Mouse (Mus musculus): ENCODE measurements around the gene Tenm3. TPM values are rescaled to one million over a fixed set of nuclear protein-coding genes. Genes with fewer than 3 reads are reported as not detected.

Gene Tenm3
- polyA plus RNA-seq, 1 experiment from 2014 or later: 49.8 TPM

GRCm38 (mm10) chr8:48844370-48844905 is 687 bp upstream of the Tenm3 start:
- peak; percentile 40 for DNase-seq (ENCODE audit: low spot score)
- Histone ChIP-seq H3K4me2 (replicated peaks; ENCODE audit: low read depth, low read length) (peak overlapping the region; percentile 92), H3K36me3 (ENCODE audit: control insufficient read depth, insufficient read depth, low read length) (no peaks in the 10 kb centered on the region), H3K4me1 (replicated peaks; ENCODE audit: control insufficient read depth, insufficient read depth, low read length) (peaks cover 3% of the 10 kb centered on the region), H3K9ac (ENCODE audit: low read depth, low read length) (peak overlapping the region; percentile 85; the same call in 1 of the 2 replicates), H3K27me3 (ENCODE audit: control insufficient read depth, insufficient read depth, low read length) (peaks cover 13% of the 10 kb centered on the region), H3K27ac (ENCODE audit: low read depth, low read length) (no peak overlapping the region), H3K4me3 (ENCODE audit: low read depth, low read length) (peak overlapping the region; percentile 78), H3K9me3 (ENCODE audit: control insufficient read depth, low read length) (no peaks in the 10 kb centered on the region)
- peak; percentile 8 for ATAC-seq (ENCODE audit: low FRiP score)
- WGBS: under 1% methylated on average over 14 of the region's 14 CpGs

- Histone ChIP-seq H3K4me2 (replicated peaks; ENCODE audit: low read depth, low read length) (peak overlapping the region; percentile 92), H3K9me3 (ENCODE audit: control insufficient read depth, low read length) (no peaks in the 10 kb centered on the region), H3K27me3 (ENCODE audit: control insufficient read depth, insufficient read depth, low read length) (peaks cover 13% of the 10 kb centered on the region), H3K27ac (ENCODE audit: low read depth, low read length) (peak overlapping the region; percentile 52), H3K9ac (ENCODE audit: low read depth, low read length) (peak overlapping the region; percentile 85), H3K36me3 (ENCODE audit: control insufficient read depth, insufficient read depth, low read length) (no peaks in the 10 kb centered on the region), H3K4me1 (replicated peaks; ENCODE audit: control insufficient read depth, insufficient read depth, low read length) (peaks cover 3% of the 10 kb centered on the region), H3K4me3 (ENCODE audit: low read depth, low read length) (peak overlapping the region; percentile 78)
- ATAC-seq (ENCODE audit: low FRiP score) (peak; percentile 83), DNase-seq (ENCODE audit: low spot score) (peak; percentile 81)
- WGBS: under 1% methylated on average over 36 of the region's 93 CpGs
Measured at GRCm38 (mm10) chr8:48842991-48843930, 490 bp downstream of the Tenm3 start.

- Histone ChIP-seq H3K4me3 (ENCODE audit: low read depth, low read length) (peak overlapping the region; percentile 78), H3K9me3 (ENCODE audit: control insufficient read depth, low read length) (no peaks in the 10 kb centered on the region), H3K4me1 (replicated peaks; ENCODE audit: control insufficient read depth, insufficient read depth, low read length) (peaks cover 3% of the 10 kb centered on the region), H3K27ac (ENCODE audit: low read depth, low read length) (peak overlapping the region; percentile 52), H3K36me3 (ENCODE audit: control insufficient read depth, insufficient read depth, low read length) (no peaks in the 10 kb centered on the region), H3K4me2 (replicated peaks; ENCODE audit: low read depth, low read length) (peak overlapping the region; percentile 92), H3K9ac (ENCODE audit: low read depth, low read length) (peak overlapping the region; percentile 85), H3K27me3 (ENCODE audit: control insufficient read depth, insufficient read depth, low read length) (peaks cover 13% of the 10 kb centered on the region)
- DNase-seq (ENCODE audit: low spot score) (no peak), ATAC-seq (ENCODE audit: low FRiP score) (no peak; the same call in 1 of the 2 replicates)
- 0% methylated on average over 11 of the region's 11 CpGs for WGBS
Measured at GRCm38 (mm10) chr8:48842516-48842990, 1.2 kb downstream of the Tenm3 start.

- Histone ChIP-seq H3K9me3 (ENCODE audit: control insufficient read depth, low read length) (no peaks in the 10 kb centered on the region), H3K4me1 (replicated peaks; ENCODE audit: control insufficient read depth, insufficient read depth, low read length) (peaks cover 3% of the 10 kb centered on the region), H3K9ac (ENCODE audit: low read depth, low read length) (peak overlapping the region; percentile 85; the same call in 1 of the 2 replicates), H3K36me3 (ENCODE audit: control insufficient read depth, insufficient read depth, low read length) (no peaks in the 10 kb centered on the region), H3K4me3 (ENCODE audit: low read depth, low read length) (peak overlapping the region; percentile 78), H3K27me3 (ENCODE audit: control insufficient read depth, insufficient read depth, low read length) (peaks cover 10% of the 10 kb centered on the region), H3K27ac (ENCODE audit: low read depth, low read length) (no peak overlapping the region), H3K4me2 (replicated peaks; ENCODE audit: low read depth, low read length) (peak overlapping the region; percentile 92)
- ATAC-seq (ENCODE audit: low FRiP score) (no peak), DNase-seq (ENCODE audit: low spot score) (no peak)
- WGBS: 16% methylated on average over 4 of the region's 4 CpGs
Measured at GRCm38 (mm10) chr8:48842035-48842434, 1.7 kb downstream of the Tenm3 start.

GRCm38 (mm10) chr8:48835745-48836144 is 8.0 kb downstream of the Tenm3 start:
- no peak overlapping the region for H3K4me3 ChIP-seq (ENCODE audit: low read depth, low read length)
- 58% methylated on average over 2 of the region's 2 CpGs for WGBS
- no peak for DNase-seq (ENCODE audit: low spot score)
- H3K27ac ChIP-seq (ENCODE audit: low read depth, low read length): no peak overlapping the region
- H3K36me3 ChIP-seq (ENCODE audit: control insufficient read depth, insufficient read depth, low read length): no peaks in the 10 kb centered on the region
- H3K27me3 ChIP-seq (ENCODE audit: control insufficient read depth, insufficient read depth, low read length): no peaks in the 10 kb centered on the region
- no peak for ATAC-seq (ENCODE audit: low FRiP score)
- H3K4me2 ChIP-seq (replicated peaks; ENCODE audit: low read depth, low read length): no peak overlapping the region
- H3K4me1 ChIP-seq (replicated peaks; ENCODE audit: control insufficient read depth, insufficient read depth, low read length): no peaks in the 10 kb centered on the region
- no peak overlapping the region for H3K9ac ChIP-seq (ENCODE audit: low read depth, low read length)
- H3K9me3 ChIP-seq (ENCODE audit: control insufficient read depth, low read length): no peaks in the 10 kb centered on the region

- Histone ChIP-seq H3K4me1 (replicated peaks; ENCODE audit: control insufficient read depth, insufficient read depth, low read length) (no peaks in the 10 kb centered on the region), H3K4me2 (replicated peaks; ENCODE audit: low read depth, low read length) (no peak overlapping the region), H3K27me3 (ENCODE audit: control insufficient read depth, insufficient read depth, low read length) (no peaks in the 10 kb centered on the region), H3K9ac (ENCODE audit: low read depth, low read length) (no peak overlapping the region), H3K4me3 (ENCODE audit: low read depth, low read length) (no peak overlapping the region), H3K36me3 (ENCODE audit: control insufficient read depth, insufficient read depth, low read length) (no peaks in the 10 kb centered on the region), H3K9me3 (ENCODE audit: control insufficient read depth, low read length) (no peaks in the 10 kb centered on the region), H3K27ac (ENCODE audit: low read depth, low read length) (no peak overlapping the region)
- 66% methylated on average over 9 of the region's 9 CpGs for WGBS
- DNase-seq (ENCODE audit: low spot score): no peak
- ATAC-seq (ENCODE audit: low FRiP score): no peak
Measured at GRCm38 (mm10) chr8:48827454-48827853, 16.3 kb downstream of the Tenm3 start.

- H3K9ac ChIP-seq (ENCODE audit: low read depth, low read length): no peak overlapping the region
- no peak overlapping the region for H3K27ac ChIP-seq (ENCODE audit: low read depth, low read length)
- DNase-seq (ENCODE audit: low spot score): no peak
- no peak for ATAC-seq (ENCODE audit: low FRiP score)
- no peaks in the 10 kb centered on the region for H3K9me3 ChIP-seq (ENCODE audit: control insufficient read depth, low read length)
- no peaks in the 10 kb centered on the region for H3K27me3 ChIP-seq (ENCODE audit: control insufficient read depth, insufficient read depth, low read length)
- no peak overlapping the region for H3K4me3 ChIP-seq (ENCODE audit: low read depth, low read length)
- no peaks in the 10 kb centered on the region for H3K36me3 ChIP-seq (ENCODE audit: control insufficient read depth, insufficient read depth, low read length)
- H3K4me1 ChIP-seq (replicated peaks; ENCODE audit: control insufficient read depth, insufficient read depth, low read length): no peaks in the 10 kb centered on the region
- 90% methylated on average over 7 of the region's 7 CpGs for WGBS
- no peak overlapping the region for H3K4me2 ChIP-seq (replicated peaks; ENCODE audit: low read depth, low read length)
Measured at GRCm38 (mm10) chr8:48825666-48826065, 18.1 kb downstream of the Tenm3 start.

GRCm38 (mm10) chr8:48822291-48822690 is 21.5 kb downstream of the Tenm3 start:
- H3K27me3 ChIP-seq (ENCODE audit: control insufficient read depth, insufficient read depth, low read length): no peaks in the 10 kb centered on the region
- no peaks in the 10 kb centered on the region for H3K4me1 ChIP-seq (replicated peaks; ENCODE audit: control insufficient read depth, insufficient read depth, low read length)
- no peak overlapping the region for H3K4me3 ChIP-seq (ENCODE audit: low read depth, low read length)
- no peak overlapping the region for H3K27ac ChIP-seq (ENCODE audit: low read depth, low read length)
- DNase-seq (ENCODE audit: low spot score) (no peak), ATAC-seq (ENCODE audit: low FRiP score) (no peak)
- WGBS: 87% methylated on average over 4 of the region's 4 CpGs
- H3K4me2 ChIP-seq (replicated peaks; ENCODE audit: low read depth, low read length): no peak overlapping the region
- no peaks in the 10 kb centered on the region for H3K9me3 ChIP-seq (ENCODE audit: control insufficient read depth, low read length)
- no peaks in the 10 kb centered on the region for H3K36me3 ChIP-seq (ENCODE audit: control insufficient read depth, insufficient read depth, low read length)
- no peak overlapping the region for H3K9ac ChIP-seq (ENCODE audit: low read depth, low read length)

Measured in hindbrain, embryonic 11.5 days (tissue).